Mouse (Mus musculus): ENCODE measurements at regions not wholly inside any gene's neighbourhood (a gene's known extent, or its start where the extent isn't known, plus 50 kb on each side); places are given as distances from the start of the nearest gene placed in this dataset.
A peak's percentile ranks its signal among the peaks of the same experiment; 100 is the strongest.

DNA sequence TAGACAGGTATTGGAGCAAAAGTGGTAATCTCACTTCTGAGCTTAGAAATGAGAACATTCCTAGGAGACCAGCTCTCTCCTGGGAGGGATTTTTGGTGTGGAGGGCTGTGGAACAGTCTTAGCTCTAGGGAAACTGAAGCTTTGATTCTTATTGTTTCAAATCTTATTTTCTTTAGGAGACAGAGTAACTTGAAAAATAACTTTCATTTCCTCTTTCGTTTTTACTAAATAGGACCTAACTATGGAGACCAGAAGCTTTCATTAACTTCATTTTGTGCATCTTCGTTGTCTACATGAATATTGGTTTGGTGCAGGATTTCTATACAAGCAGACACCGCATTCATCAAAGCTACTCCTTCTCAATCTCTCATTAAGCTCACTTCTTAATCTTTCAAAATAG, 1010.5 kb upstream of the Msl3l2 start:
- DNase-seq (ENCODE audit: inconsistent ontology term), result no peak

DNA sequence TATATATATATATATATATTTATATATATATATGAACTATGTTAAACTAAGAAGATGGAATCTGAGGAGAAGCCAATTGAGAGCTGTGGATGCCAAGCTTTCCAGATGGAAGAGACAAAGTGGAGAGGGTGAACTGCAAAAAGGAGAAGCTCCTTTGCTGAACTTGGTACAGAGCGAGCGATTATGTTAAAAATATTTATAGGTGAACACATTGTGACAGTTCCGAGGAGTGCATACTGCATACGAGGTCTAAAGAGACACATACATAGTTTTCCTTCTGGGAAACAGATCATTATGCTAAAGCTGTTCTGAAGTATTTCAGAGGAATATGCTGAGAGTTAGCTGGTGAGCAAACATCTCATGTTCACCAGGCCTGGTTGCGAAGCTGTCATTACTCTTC, 1009.5 kb upstream of the Msl3l2 start:
- no peak for DNase-seq (ENCODE audit: inconsistent ontology term)

- no peak for DNase-seq (ENCODE audit: inconsistent ontology term)
These were observed 1008.4 kb upstream of the Msl3l2 start for GRCm38 (mm10) chr10:55098278-55098677.

DNA sequence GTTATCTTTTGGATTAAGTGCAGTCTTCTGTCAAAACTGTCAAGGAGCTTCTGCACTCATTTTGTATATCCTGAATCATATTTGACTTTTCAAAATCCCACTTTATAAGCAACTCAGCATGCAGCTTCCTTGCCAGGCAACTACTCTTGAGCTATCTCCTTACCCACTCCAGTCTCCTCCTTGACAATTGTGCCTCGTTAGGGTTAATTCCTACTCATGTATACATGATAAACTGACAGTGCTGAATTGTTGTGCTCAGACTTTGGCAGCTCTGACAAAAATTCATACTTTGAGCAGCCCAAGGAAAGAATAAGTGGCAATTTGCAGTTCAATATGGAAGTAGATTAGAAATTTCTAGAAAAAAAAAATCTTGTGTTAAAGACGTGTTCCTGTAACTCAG, 994.5 kb upstream of the Msl3l2 start:
- DNase-seq (ENCODE audit: inconsistent ontology term), result no peak

DNA sequence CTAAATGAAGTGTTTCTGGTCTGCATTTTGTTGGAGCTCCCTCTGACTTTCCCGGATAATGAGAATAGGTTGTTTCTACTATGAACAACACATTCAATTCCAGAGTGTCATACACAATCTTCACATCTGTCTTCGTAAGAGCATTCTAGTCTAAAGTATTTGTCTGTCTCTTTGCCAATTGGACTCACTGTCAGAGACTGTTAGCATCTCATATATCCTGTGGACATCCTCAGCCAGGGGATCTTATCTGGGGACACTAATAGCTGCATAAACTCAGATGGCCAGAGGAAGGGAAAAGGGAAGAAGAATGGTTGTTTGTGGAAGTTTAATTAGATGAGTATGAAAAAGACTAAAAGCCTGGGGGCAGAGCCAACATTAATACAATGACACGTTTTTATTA, 958.5 kb upstream of the Msl3l2 start:
- peak; percentile 22 for DNase-seq (ENCODE audit: inconsistent ontology term)

DNA sequence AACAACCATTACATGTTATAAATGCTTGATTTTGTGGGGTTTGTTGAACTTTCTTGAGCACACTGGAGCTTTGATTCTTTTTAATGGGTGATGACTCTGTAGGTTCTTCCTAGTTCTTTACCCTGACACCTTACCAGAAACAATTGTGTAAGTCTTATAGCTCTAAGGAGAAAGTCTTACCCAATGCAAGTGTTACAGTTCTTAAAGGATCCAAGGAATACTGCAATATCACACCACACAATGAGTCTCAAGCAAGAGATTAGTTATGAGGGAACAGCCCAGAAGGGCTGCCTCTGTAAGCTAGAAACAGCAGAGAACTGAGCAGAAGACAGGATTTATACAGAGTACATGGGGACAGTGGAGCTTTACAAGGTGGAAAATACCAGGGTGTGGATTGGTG, 914.5 kb upstream of the Msl3l2 start:
- no peak for DNase-seq (ENCODE audit: inconsistent ontology term)

- DNase-seq (ENCODE audit: inconsistent ontology term), result peak; percentile 11
These were observed 912.6 kb upstream of the Msl3l2 start for GRCm38 (mm10) chr10:55194144-55194543.

- no peak for DNase-seq (ENCODE audit: inconsistent ontology term)
These were observed 911.5 kb upstream of the Msl3l2 start for GRCm38 (mm10) chr10:55195266-55195665.

DNA sequence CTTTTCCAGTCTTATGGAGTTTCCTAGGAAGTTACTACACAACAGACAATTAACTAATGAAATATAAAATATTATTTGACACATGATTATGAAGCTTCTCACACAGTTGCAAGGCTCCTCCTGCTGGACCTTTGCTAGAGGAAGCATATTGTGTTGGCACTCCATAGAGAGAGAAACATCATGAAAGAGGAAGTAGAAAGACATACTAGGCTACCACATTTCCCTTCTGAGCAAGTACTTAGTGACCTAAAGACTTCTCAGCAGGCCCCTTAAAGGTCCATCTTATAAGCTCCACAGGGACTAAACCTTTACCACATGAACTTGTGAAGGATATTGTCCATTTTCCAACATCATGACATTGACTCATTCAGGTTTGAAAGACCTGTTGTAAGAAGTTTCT, 869.6 kb upstream of the Msl3l2 start:
- DNase-seq (ENCODE audit: inconsistent ontology term), result no peak

DNA sequence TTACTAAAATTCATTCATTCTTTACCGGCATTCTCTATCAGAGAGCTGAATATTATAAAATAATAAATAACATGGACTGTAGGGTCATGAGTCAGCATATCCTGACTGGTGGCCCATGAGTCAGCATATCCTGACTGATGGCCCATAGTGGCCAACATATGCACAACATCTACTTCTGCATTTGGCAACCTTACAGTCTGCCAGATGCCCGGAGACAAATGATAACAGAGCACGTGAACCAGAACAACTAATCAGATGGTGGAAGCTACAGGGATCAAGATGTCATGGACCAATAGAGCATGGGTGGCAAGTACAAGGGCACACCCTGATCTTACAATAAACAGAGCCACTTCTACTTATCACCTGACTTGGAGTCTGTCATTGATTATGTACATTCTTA, 849.4 kb upstream of the Msl3l2 start:
- no peak for DNase-seq (ENCODE audit: inconsistent ontology term)

- no peak for DNase-seq (ENCODE audit: inconsistent ontology term)
These were observed 806.6 kb upstream of the Msl3l2 start for GRCm38 (mm10) chr10:55300141-55300540.

GRCm38 (mm10) chr10:55333836-55334235, 772.9 kb upstream of the Msl3l2 start:
- peak; percentile 18 for DNase-seq (ENCODE audit: inconsistent ontology term)

DNA sequence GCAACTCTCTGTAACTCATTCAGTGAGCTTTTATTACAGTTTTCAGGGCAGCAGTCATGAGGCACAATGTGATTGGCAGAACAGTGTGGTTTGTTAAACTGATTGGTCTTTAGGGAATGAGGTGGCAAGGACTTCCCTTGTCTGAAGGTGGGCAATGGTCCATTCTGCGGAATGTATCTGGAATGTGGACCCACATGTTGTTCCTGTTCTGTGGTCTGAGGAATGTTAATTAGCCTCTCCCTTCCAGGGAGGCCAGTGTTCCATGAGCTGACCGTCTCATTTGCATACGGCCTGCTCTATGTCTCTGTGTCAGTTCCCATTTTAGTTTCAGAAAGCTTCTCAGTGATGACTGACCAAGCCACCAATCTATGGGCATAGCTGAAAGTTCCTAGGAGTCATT, 770.7 kb upstream of the Msl3l2 start:
- DNase-seq (ENCODE audit: inconsistent ontology term), result peak; percentile 63

DNA sequence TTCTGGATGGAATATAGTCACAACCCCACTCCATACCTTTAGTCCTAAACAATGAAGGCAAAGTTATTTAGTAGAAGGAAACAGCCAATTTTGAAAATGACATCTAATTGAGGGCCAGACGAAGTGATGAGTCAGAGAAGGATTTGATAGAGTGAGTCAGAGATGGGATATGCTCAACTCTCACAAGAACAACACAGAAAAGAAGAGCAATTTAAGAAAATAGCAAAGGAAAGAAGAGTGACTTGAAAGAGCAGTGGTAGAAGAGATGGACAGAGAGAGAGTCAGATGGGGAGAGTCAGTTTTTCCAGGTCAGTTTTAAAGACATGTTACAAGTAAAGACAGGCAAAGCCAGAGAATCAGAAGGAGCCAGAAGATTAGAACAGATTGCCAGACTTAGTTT, 758.6 kb upstream of the Msl3l2 start:
- DNase-seq (ENCODE audit: inconsistent ontology term), result peak; percentile 56

Measured in Muller cell, postnatal 12 days (primary cell).